ENCODE assay signal across 12 mouse cellular contexts in genomic region chr15:3381413-3381812, GRCm38 (mm10).
"Had no signal": no experiment of that assay in that cellular context is flagged by ENCODE, and none has a peak within 500 bp of the region (broad histone marks: within the 10 kb centered on the region; RNA-seq: fewer than 3 reads in every experiment).

No protein-coding gene starts in this region.

- H3K4me3 ChIP-seq: hindbrain, embryonic 13.5 days; layer of hippocampus, adult 2 months; limb, embryonic 13.5 days; midbrain, embryonic 12.5 days had no signal

- DNase-seq: kidney, adult 11 months; kidney, postnatal 10 days; kidney, postnatal 4 days; left cerebral cortex, postnatal 4 days; right cerebral cortex, postnatal 14 days; thymus, postnatal 36 days had no signal

- H3K4me1 ChIP-seq: hindbrain, embryonic 13.5 days; limb, embryonic 13.5 days; midbrain, embryonic 12.5 days had no signal

- H3K4me2 ChIP-seq: hindbrain, embryonic 13.5 days; limb, embryonic 13.5 days; liver, embryonic 11.5 days; midbrain, embryonic 12.5 days had no signal

- H3K9me3 ChIP-seq: hindbrain, embryonic 13.5 days; limb, embryonic 13.5 days; midbrain, embryonic 12.5 days had no signal

- H3K36me3 ChIP-seq: hindbrain, embryonic 13.5 days; limb, embryonic 13.5 days; midbrain, embryonic 12.5 days had no signal

- H3K27ac ChIP-seq: hindbrain, embryonic 13.5 days; hindbrain, postnatal 0 days; layer of hippocampus, adult 2 months; limb, embryonic 13.5 days; midbrain, embryonic 12.5 days had no signal

- H3K9ac ChIP-seq: hindbrain, embryonic 13.5 days; limb, embryonic 13.5 days; midbrain, embryonic 12.5 days had no signal

- ATAC-seq: hindbrain, postnatal 0 days had no signal

- H3K27me3 ChIP-seq: hindbrain, embryonic 13.5 days; limb, embryonic 13.5 days; midbrain, embryonic 12.5 days had no signal
